Mouse (Mus musculus): ENCODE results near the gene Rab5if.

DNA sequence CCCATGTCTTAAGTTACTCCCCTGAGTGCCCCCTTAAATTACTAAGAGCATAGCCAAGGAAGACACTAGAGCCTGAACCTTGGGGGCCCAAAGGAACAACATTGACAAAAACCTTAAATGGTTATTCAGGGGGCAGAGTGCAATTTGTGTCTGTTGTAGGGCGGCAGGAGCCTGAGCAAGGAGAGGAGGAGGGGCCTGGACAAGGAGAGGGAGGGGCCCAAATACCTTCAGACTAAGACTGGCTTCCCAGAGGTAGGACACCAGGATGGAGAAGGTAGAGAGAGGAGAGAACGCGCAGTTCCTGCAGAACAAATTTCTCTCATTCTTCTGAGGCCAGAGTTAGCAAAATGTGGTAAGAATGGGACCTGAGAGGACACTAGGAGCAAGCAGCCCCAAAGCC is 47.5 kb upstream of the Rab5if start:
- TF ChIP-seq GATA1 (IDR thresholded peaks at IDR 0.05; ENCODE audit: low read length) (no peak), TAL1 (IDR thresholded peaks at IDR 0.05; ENCODE audit: low read length) (no peak)

All from erythroblast, embryonic 14.5 days (primary cell).